Mouse (Mus musculus) yolk sac, embryonic 10.5 days (tissue): ENCODE data around the gene Rdh16.
"Not testable (repeated sequence)": the region's sequence is repeated elsewhere in the genome, so short reads cannot be mapped to it uniquely, and the experiment has no call there.

ENCODE experiments used
- DNase-seq: peaks from one replicate; pipeline ENCODE4 v3.0.0-alpha.2; 2017; ENCODE audit warnings: low spot score

Rdh16 gene

DNA sequence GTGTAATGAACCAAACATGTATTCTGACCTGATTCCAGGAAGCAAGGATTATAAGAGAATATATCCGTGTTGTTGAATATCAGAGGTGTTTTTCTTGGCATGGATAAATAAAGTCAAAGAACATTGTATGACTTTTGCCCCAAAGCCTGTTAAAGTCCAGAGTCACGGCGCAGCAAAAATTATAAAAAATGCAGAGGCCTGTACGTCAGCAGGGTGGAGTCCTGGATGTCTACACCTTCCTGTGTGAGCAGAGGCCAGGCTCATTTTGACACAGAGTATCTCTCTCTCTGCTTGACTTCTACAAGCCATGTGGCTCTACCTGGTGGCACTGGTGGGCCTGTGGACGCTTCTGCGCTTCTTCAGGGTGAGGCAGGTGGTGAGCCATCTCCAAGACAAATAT is at the start of gene Rdh16:
Rdh16 (plus strand) TSS at position 262 of the 400 bp plus-strand sequence.
- DNase-seq: no peak

GRCm38 (mm10) chr10:127751548-127751947 is 49.4 kb upstream of the Rdh16 start, which contains the start of gene Gpr182:
Gene Gpr182, minus strand, starts transcription at chr10:127751732.
- no peak for DNase-seq

- DNase-seq: no peak
Measured at GRCm38 (mm10) chr10:127754566-127755166, 46.3 kb upstream of the Rdh16 start.

GRCm38 (mm10) chr10:127755246-127755645 is 45.7 kb upstream of the Rdh16 start:
- no peak for DNase-seq

GRCm38 (mm10) chr10:127755770-127756468 is 45.0 kb upstream of the Rdh16 start:
- no peak for DNase-seq

DNA sequence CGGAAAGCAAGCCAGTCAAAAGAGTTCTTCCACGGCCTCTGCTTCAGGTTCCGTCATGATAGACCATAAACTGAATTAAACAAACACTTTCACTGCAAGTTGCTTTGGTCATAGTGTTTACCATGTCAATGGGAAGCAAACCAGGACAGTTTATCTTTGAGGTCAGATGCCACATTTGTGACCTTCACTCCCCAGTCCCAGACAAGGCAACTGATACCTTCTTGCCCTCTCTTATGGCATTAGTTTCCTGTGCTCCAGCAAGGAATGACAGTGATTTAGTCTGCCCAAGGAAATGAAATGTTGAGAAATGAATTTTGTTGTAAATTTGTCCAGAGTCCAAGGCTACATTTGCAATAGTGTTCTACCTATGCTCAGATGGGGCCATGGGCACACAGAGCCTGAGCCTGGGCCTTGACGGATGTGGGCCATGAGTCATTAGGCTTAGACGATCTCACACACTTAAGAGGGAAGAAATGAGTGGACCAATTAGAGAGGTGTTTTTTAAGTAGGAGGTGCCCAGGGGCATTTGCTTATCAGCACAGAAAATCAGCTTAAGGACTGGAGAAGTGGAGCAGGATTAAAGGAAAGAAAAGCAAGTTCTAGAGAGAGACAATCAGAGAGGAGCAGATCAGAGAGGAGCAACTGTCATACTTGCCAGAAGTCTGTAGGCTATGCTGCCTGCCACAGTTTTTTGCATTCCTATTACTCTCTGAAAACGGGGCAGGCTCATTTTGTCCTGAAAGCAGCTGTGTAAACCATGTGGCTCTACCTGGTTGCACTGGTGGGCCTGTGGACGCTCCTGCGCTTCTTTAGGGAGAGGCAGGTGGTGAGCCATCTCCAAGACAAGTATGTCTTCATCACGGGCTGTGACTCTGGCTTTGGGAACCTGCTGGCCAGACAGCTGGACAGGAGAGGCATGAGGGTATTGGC is 41.5 kb upstream of the Rdh16 start, which contains the start of the genes Rdh1 and Rdh16f1:
Rdh1 (plus strand) TSS at position 541 of the 930 bp plus-strand sequence.
Rdh16f1 (plus strand) TSS at position 607 of the 930 bp plus-strand sequence.
- DNase-seq: no peak

GRCm38 (mm10) chr10:127762926-127763325 is 38.0 kb upstream of the Rdh16 start:
- DNase-seq: not testable (repeated sequence)

DNA sequence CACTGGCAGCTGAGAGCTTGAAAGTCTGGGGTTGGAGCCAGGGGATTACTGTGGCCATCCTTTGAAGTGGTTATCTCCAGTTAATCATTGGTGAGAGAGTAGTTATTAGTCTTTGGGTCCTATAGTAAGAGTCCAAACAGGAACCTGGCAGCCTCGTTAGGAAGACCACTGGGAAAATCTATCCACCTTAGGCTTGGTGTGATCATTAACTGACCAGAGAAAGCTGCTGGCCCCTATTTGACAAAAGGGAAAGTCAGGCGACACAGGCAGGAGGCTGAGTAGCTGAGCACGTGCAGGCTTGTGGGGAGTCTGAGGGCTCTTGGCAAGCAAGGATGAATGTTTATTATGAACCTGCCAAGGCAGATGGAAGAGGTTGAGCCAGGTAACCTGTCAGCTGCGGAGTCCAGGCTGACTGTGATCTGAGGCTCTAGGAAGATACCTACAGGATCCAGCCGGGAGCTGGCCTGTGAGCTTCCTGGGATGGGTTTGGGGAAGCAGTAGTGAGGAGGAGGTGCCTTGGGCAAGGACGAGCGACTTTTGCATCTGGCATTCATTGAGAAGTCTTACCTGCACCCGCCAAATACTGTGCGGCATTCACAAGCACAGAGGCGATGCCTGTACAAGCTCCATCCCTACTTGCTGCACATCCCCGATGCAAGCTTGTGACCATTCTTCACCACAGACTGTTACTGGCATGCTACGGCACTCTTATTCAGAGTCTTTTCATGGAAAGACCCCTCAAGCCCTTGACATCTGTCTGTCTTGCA is 36.9 kb upstream of the Rdh16 start:
- peak; percentile 58 for DNase-seq

GRCm38 (mm10) chr10:127766564-127766963 is 34.4 kb upstream of the Rdh16 start:
- no peak for DNase-seq

DNA sequence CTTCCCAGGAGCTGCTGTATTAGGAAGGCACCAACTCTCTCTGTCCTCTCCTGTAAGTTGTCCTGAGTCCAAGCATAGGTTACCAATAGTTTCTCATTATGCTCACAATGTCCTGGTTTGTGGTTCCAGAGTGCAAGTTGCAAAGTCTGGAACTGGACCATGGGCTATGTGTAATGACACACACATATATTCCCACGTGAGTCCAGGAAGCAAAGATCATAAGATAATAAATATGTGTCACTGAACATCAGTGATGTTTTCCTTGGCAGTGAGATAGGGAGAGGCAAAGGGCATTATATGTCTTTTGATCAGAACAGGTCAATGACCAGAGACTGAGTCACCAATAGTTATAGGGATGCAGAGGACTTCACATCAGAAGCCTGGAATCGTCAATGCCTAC is 24.9 kb upstream of the Rdh16 start, which contains the start of gene Rdh9:
Rdh9 (plus strand) TSS at position 376 of the 400 bp plus-strand sequence.
- no peak for DNase-seq

DNA sequence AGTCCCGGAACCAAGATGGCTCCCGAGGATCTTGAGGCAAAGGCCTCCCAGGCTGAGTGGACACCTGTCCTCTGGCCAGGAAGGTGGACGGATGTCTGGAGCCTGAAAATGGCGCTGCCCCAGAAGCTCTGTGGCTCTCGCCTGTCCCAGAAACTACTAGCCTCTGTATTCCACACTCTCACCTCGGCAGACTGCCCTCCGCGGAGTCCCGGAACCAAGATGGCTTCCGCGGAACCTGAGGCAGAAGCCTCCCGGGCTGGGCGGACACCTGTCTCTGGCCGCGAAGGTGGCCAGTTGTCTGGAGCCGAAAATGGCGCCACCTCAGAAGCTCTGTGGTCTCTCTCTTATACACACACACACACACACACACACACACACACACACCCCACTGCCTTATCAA is 18.6 kb upstream of the Rdh16 start:
- DNase-seq: not testable (repeated sequence)

- DNase-seq: not testable (repeated sequence)
Measured at GRCm38 (mm10) chr10:127785411-127785810, 15.5 kb upstream of the Rdh16 start.

- peak; percentile 24 for DNase-seq
Measured at GRCm38 (mm10) chr10:127799295-127799694, 1.7 kb upstream of the Rdh16 start.

GRCm38 (mm10) chr10:127801612-127802011 is 660 bp downstream of the Rdh16 start:
- no peak for DNase-seq

- no peak for DNase-seq
Measured at GRCm38 (mm10) chr10:127802236-127802635, 1.3 kb downstream of the Rdh16 start.

GRCm38 (mm10) chr10:127804416-127804815 is 3.5 kb downstream of the Rdh16 start:
- no peak for DNase-seq

DNA sequence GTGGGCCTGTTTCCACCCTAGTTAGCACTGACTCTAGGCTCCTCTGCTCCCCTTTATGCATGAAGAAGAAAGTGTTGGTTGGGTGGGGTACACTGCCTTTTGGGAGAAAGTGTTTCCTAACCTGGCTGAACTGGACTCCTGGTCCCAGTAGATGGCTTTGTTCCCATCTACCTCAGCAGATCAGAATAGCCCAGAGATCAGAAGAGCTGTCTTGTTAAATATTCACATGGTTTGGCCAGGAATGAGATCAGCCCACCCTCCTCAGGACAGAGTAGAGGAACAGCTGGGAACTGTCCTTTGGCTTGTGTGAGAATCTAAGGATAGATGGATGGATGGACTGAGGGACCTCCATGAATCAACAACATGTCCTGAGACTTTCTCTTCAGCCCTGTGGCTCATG is 14.9 kb downstream of the Rdh16 start:
- no peak for DNase-seq

DNA sequence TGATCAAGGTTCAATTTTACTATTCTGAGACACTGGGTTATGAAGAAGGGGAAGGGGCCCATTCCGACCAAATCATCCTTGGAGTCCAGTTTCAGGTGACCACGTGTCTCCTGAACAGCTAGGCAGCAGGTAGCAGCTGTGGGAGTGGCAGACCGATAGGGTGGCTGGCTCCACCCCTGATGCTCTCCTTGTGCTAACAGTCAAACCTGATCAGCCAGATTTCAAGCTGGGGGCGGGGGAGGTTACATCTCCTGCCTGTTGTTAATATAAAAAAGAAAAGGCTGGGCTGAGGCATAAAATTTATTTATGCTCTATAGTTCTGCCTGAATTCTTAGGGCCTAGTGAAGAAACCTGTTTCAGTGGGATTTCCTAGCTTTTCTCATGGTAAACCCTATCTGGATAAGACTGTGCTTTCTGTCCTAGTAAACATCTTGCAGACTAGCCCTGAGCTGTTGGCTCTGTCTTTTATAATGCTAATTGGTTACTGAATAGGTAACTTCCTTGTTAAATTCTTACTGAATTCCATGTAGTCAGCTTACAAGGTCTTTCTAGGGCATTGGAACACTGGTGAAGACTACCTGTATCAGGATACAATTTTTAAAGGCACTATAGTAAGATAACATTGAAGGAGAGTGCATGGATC is 16.4 kb downstream of the Rdh16 start:
- DNase-seq: not testable (repeated sequence)

DNA sequence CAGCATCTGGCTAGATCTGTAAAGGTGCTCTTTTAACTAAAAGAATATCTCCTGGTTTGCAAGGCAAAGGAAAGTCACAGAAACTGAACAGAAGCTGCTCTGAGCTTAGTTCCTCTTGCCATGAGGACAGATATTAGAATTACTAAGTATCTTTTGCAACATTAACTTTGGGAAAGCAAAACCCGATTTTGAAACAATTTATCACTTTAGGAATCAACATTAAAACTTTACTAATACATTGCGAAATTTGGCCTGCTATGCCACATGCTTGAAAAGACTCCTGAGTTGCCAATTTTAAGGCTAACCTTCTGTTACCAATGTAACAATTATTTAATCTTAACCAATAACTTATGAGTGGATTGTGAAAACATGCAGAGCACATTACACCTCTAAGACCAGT is 20.9 kb downstream of the Rdh16 start:
- not testable (repeated sequence) for DNase-seq

DNA sequence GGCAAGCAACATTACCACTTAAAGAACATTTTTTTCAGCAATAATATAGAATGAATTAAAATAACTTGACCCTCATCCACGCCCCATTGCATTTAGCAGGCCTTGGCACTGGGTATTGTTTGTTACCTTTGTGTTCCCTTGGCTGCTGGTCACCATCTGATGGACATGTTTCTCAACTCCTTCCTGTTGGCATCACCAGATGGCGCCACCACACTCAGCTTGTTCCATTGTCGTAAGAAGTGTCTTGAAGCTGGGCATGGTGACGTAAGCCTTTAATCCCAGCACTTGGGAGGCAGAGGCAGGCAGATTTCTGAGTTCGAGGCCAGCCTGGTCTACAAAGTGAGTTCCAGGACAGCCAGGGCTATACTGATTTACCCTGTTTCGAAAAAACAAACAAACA is 24.4 kb downstream of the Rdh16 start:
- no peak for DNase-seq

GRCm38 (mm10) chr10:127829121-127829520 is 28.2 kb downstream of the Rdh16 start:
- DNase-seq: no peak
